Mouse (Mus musculus) embryonic fibroblast, embryonic 13.5 days (primary cell): Measurements from ENCODE around the gene Cep19.

ENCODE experiments used
- CTCF ChIP-seq: IDR thresholded peaks from 2 replicates; pipeline ENCODE4 v1.5.1; 2011; ENCODE audit warnings: mild to moderate bottlenecking, control low read depth, low read length, moderate library complexity, borderline replicate concordance; ENCODE audit not compliant: insufficient read depth
- POLR2A ChIP-seq: IDR thresholded peaks from 2 replicates; pipeline ENCODE4 v1.6.1; 2011; ENCODE audit warnings: low read depth, mild to moderate bottlenecking, control low read depth, low read length, moderate library complexity

DNA sequence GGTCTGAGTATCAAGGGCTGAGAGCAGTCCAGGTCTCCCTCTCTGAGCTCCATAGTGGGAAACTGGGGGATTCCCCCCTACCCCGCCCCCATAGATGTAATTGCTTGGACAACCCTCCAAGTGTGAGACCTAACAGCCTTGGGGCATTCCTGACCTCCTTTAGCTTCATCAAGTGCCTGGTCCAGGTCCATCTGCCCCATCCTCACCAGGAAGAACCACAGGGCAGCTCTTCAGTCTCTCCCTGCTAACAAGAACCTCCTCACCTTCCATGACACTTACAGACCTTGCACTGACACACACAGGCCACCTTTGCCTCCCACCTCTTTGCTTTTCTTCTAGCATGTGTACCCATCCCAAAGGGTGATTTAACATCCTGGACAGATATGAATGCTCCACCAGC, 54.4 kb downstream of the Cep19 start:
- no peak for TF ChIP-seq POLR2A
- no peak for TF ChIP-seq CTCF
